Mouse (Mus musculus) MEL (cell line): ENCODE results near the gene Gm7075. TPM values are rescaled to one million over a fixed set of nuclear protein-coding genes. Genes with fewer than 3 reads are reported as not detected.

ENCODE experiments used
- DNase-seq: peaks from one replicate; pipeline ENCODE4 v3.0.0; 2011; ENCODE audit warnings: low read depth, low spot score
- H3K27ac ChIP-seq: 2 replicates; pipeline ENCODE4 v1.5.1; 2012; ENCODE audit warnings: low read depth, mild to moderate bottlenecking, control low read depth, low read length, moderate library complexity; ENCODE audit not compliant: control insufficient read depth
- H3K27me3 ChIP-seq, 2 experiments: fragments of 150-350 bp in 1 of 2; sonication (generic) in 1 of 2; 2 replicates each; pipeline ENCODE4 v1.6.1; 2012; ENCODE audit warnings: low read length in 2 of 2, mild to moderate bottlenecking in 2 of 2, improper control_type of control experiment in 1 of 2, moderate library complexity in 1 of 2; ENCODE audit not compliant: insufficient read depth in 2 of 2, control insufficient read depth in 1 of 2
- H3K36me3 ChIP-seq, 2 experiments: 2 replicates each; pipeline ENCODE4 v1.6.1; 2012 to 2014; ENCODE audit warnings: low read length in 2 of 2, improper control_type of control experiment in 1 of 2, inconsistent platforms in 1 of 2, mild to moderate bottlenecking in 1 of 2; ENCODE audit not compliant: insufficient read depth in 2 of 2, control insufficient read depth in 1 of 2
- H3K4me1 ChIP-seq, 2 experiments: fragments of 150-350 bp in 1 of 2; sonication (generic) in 1 of 2; 2 replicates each; pipeline ENCODE4 v1.6.1; 2012; ENCODE audit warnings: low read length in 2 of 2, improper control_type of control experiment in 1 of 2, mild to moderate bottlenecking in 1 of 2; ENCODE audit not compliant: insufficient read depth in 2 of 2, control insufficient read depth in 1 of 2
- H3K4me3 ChIP-seq, 2 experiments: fragments of 150-350 bp in 1 of 2; sonication (generic) in 1 of 2; 2 replicates each; pipeline ENCODE4 v1.5.1; 2012; ENCODE audit warnings: low read depth in 2 of 2, low read length in 2 of 2, mild to moderate bottlenecking in 2 of 2, moderate library complexity in 2 of 2, control low read depth in 1 of 2, improper control_type of control experiment in 1 of 2; ENCODE audit not compliant: control insufficient read depth in 1 of 2, insufficient read depth in 1 of 2
- H3K79me2 ChIP-seq: 2 replicates; pipeline ENCODE4 v1.6.1; 2012; ENCODE audit warnings: mild to moderate bottlenecking, low read length, moderate library complexity; ENCODE audit not compliant: control insufficient read depth, poor library complexity, insufficient read depth
- H3K9ac ChIP-seq: 2 replicates; pipeline ENCODE4 v1.6.1; 2012; ENCODE audit warnings: low read depth, mild to moderate bottlenecking, control low read depth, low read length, moderate library complexity; ENCODE audit not compliant: control insufficient read depth, poor library complexity, severe bottlenecking
- H3K9me3 ChIP-seq: fragments of 150-350 bp; sonication (generic); replicated peaks from 2 replicates; pipeline ENCODE4 v1.6.1; 2012; ENCODE audit warnings: mild to moderate bottlenecking, low read length, improper control_type of control experiment, moderate library complexity; ENCODE audit not compliant: insufficient read depth
- CHD1 ChIP-seq: IDR thresholded peaks from 2 replicates; pipeline ENCODE4 v1.6.1; 2012; ENCODE audit warnings: low read depth, mild to moderate bottlenecking, inconsistent platforms, low read length, improper control_type of control experiment
- CHD2 ChIP-seq: IDR thresholded peaks from 2 replicates; pipeline ENCODE4 v1.6.1; 2011; ENCODE audit warnings: low read length, improper control_type of control experiment
- CTCF ChIP-seq, 3 experiments: IDR thresholded peaks in 2 of 3; conservative IDR thresholded peaks in 1 of 3; 2 replicates each; pipeline ENCODE4 v1.5.1; 2011 to 2012; ENCODE audit warnings: low read length in 3 of 3, low read depth in 2 of 3, mild to moderate bottlenecking in 2 of 3, improper control_type of control experiment in 1 of 3, inconsistent platforms in 1 of 3, mixed read lengths in 1 of 3, moderate library complexity in 1 of 3; ENCODE audit not compliant: control insufficient read depth in 1 of 3, insufficient read depth in 1 of 3, poor library complexity in 1 of 3, severe bottlenecking in 1 of 3
- ELF1 ChIP-seq: IDR thresholded peaks from 2 replicates; pipeline ENCODE4 v1.6.1; 2014; ENCODE audit warnings: low read depth, mild to moderate bottlenecking, inconsistent platforms, low read length, improper control_type of control experiment, moderate library complexity
- EP300 ChIP-seq, 2 experiments: IDR thresholded peaks; 2 replicates each; pipeline ENCODE4 v1.6.1; 2011; ENCODE audit warnings: improper control_type of control experiment in 2 of 2, low read length in 2 of 2, low read depth in 1 of 2, mild to moderate bottlenecking in 1 of 2
- ETS1 ChIP-seq: IDR thresholded peaks from 2 replicates; pipeline ENCODE4 v1.6.1; 2012; ENCODE audit warnings: low read depth, mild to moderate bottlenecking, inconsistent platforms, low read length, improper control_type of control experiment, moderate library complexity
- GABPA ChIP-seq: IDR thresholded peaks from 2 replicates; pipeline ENCODE4 v1.6.1; 2012; ENCODE audit warnings: low read depth, mild to moderate bottlenecking, inconsistent platforms, low read length, improper control_type of control experiment, moderate library complexity
- GATA1 ChIP-seq: IDR thresholded peaks from 2 replicates; pipeline ENCODE4 v1.6.1; 2011; ENCODE audit warnings: low read depth, low read length, improper control_type of control experiment
- HCFC1 ChIP-seq: IDR thresholded peaks from 2 replicates; pipeline ENCODE4 v1.6.1; 2012; ENCODE audit warnings: low read depth, mild to moderate bottlenecking, inconsistent platforms, low read length, improper control_type of control experiment, moderate library complexity
- JUND ChIP-seq: IDR thresholded peaks from 2 replicates; pipeline ENCODE4 v1.6.1; 2011; ENCODE audit warnings: low read depth, mild to moderate bottlenecking, improper control_type of control experiment, low read length
- MAFK ChIP-seq: IDR thresholded peaks from 2 replicates; pipeline ENCODE4 v1.6.1; 2011; ENCODE audit warnings: low read depth, mild to moderate bottlenecking, low read length, improper control_type of control experiment, borderline replicate concordance
- MAX ChIP-seq: IDR thresholded peaks from 2 replicates; pipeline ENCODE4 v1.6.1; 2011; ENCODE audit warnings: low read length, improper control_type of control experiment
- MXI1 ChIP-seq: IDR thresholded peaks from 2 replicates; pipeline ENCODE4 v1.6.1; 2011; ENCODE audit warnings: mild to moderate bottlenecking, low read depth, low read length, improper control_type of control experiment
- MYC ChIP-seq: IDR thresholded peaks from 2 replicates; pipeline ENCODE4 v1.6.1; 2011; ENCODE audit warnings: low read depth, mild to moderate bottlenecking, low read length, improper control_type of control experiment, moderate library complexity
- NRF1 ChIP-seq: IDR thresholded peaks from 2 replicates; pipeline ENCODE4 v1.6.1; 2014; ENCODE audit warnings: low read depth, mild to moderate bottlenecking, inconsistent platforms, low read length, improper control_type of control experiment, moderate library complexity; ENCODE audit not compliant: poor library complexity, insufficient read depth, severe bottlenecking
- RAD21 ChIP-seq: IDR thresholded peaks from 2 replicates; pipeline ENCODE4 v1.6.1; 2011; ENCODE audit warnings: mild to moderate bottlenecking, low read depth, low read length, improper control_type of control experiment
- RCOR1 ChIP-seq: IDR thresholded peaks from 2 replicates; pipeline ENCODE4 v1.6.1; 2012; ENCODE audit warnings: low read depth, mild to moderate bottlenecking, inconsistent platforms, low read length, improper control_type of control experiment
- SIN3A ChIP-seq: IDR thresholded peaks from 2 replicates; pipeline ENCODE4 v1.6.1; 2012; ENCODE audit warnings: low read length, improper control_type of control experiment, inconsistent platforms
- SMC3 ChIP-seq: IDR thresholded peaks from 2 replicates; pipeline ENCODE4 v1.6.1; 2011; ENCODE audit warnings: low read depth, low read length, improper control_type of control experiment
- TBP ChIP-seq: IDR thresholded peaks from 2 replicates; pipeline ENCODE4 v1.8.0; 2011; ENCODE audit warnings: low read depth, low read length, improper control_type of control experiment
- TCF12 ChIP-seq: IDR thresholded peaks from 2 replicates; pipeline ENCODE4 v1.6.1; 2014; ENCODE audit warnings: low read depth, mild to moderate bottlenecking, inconsistent platforms, low read length, improper control_type of control experiment, moderate library complexity
- USF2 ChIP-seq, 2 experiments: IDR thresholded peaks; 2 replicates each; pipeline ENCODE4 v1.6.1; 2011 to 2012; ENCODE audit warnings: improper control_type of control experiment in 2 of 2, low read length in 2 of 2, borderline replicate concordance in 1 of 2, inconsistent platforms in 1 of 2, low read depth in 1 of 2, mild to moderate bottlenecking in 1 of 2; ENCODE audit not compliant: insufficient read depth in 1 of 2
- ZC3H11A ChIP-seq: IDR thresholded peaks from 2 replicates; pipeline ENCODE4 v1.6.1; 2012; ENCODE audit warnings: low read depth, mild to moderate bottlenecking, inconsistent platforms, low read length, improper control_type of control experiment
- ZKSCAN1 ChIP-seq: IDR thresholded peaks from 2 replicates; pipeline ENCODE4 v1.6.1; 2012; ENCODE audit warnings: low read depth, mild to moderate bottlenecking, inconsistent platforms, low read length, improper control_type of control experiment, moderate library complexity
- polyA plus RNA-seq, 2 experiments: library from polyadenylated mRNA; stranded (reverse) in 1 of 2; unstranded in 1 of 2; fragments of >175 nt in 1 of 2; fragments of >200 nt in 1 of 2; gene quantifications; 2 replicates each; pipeline versions ENCODE4 v1.2.1 to v1.2.4; 2012; ENCODE audit warnings: low replicate concordance in 2 of 2, low read depth in 1 of 2; ENCODE audit not compliant: insufficient read length in 2 of 2, insufficient read depth in 1 of 2, missing spikeins in 1 of 2
- total RNA-seq: library from RNA; depleted of rRNA; stranded (reverse); fragments of 300-350 nt; gene quantifications from 2 replicates; pipeline ENCODE4 v1.2.3, GENCODE M21; 2012

The Gm7075 gene
- total and polyA plus RNA-seq, 3 experiments, result not detected

GRCm38 (mm10) chr10:63422736-63422992, 1.1 kb upstream of the Gm7075 start:
- no peaks in the 10 kb centered on the region; a peak in 1 of 4 replicates for H3K4me1 ChIP-seq
- peak overlapping the region; percentile 33 to 39 for H3K4me3 ChIP-seq
- H3K9ac ChIP-seq, result peak overlapping the region; percentile 34
- no peaks in the 10 kb centered on the region for H3K36me3 ChIP-seq
- TF ChIP-seq EP300 (IDR thresholded peaks at IDR 0.05; ENCODE audit: low read depth in 1 of 2, low read length in 2 of 2), result no peak
- no peak for TF ChIP-seq GABPA
- peak; percentile 77 for TF ChIP-seq RAD21
- peak; percentile 73 for TF ChIP-seq ZC3H11A
- no peak for TF ChIP-seq MAX
- TF ChIP-seq CHD2, result no peak
- TF ChIP-seq CHD1, result no peak
- TF ChIP-seq GATA1, result no peak
- TF ChIP-seq SMC3, result peak; percentile 52
- TF ChIP-seq USF2 (IDR thresholded peaks at IDR 0.05; ENCODE audit: borderline replicate concordance in 1 of 2, insufficient read depth in 1 of 2, low read depth in 1 of 2, low read length in 2 of 2), result no peak
- no peak for TF ChIP-seq ETS1
- TF ChIP-seq TBP, result no peak
- peak in 2 of 3 experiments; percentile 49; a peak in 4 of 6 replicates for TF ChIP-seq CTCF (IDR thresholded peaks at IDR 0.05 in 2 of 3, conservative IDR thresholded peaks at IDR 0.05 in 1 of 3; ENCODE audit: control insufficient read depth in 1 of 3, insufficient read depth in 1 of 3, low read depth in 2 of 3, low read length in 3 of 3, poor library complexity in 1 of 3, severe bottlenecking in 1 of 3)
- TF ChIP-seq HCFC1, result no peak
- TF ChIP-seq SIN3A, result 0 out of 2 replicates have a peak, but pooled peaks have one; percentile 14
- H3K9me3 ChIP-seq, result no peaks in the 10 kb centered on the region
- no peaks in the 10 kb centered on the region for H3K79me2 ChIP-seq
- peak; percentile 77 for DNase-seq
- no peaks in the 10 kb centered on the region; a peak in 1 of 4 replicates for H3K27me3 ChIP-seq
- H3K27ac ChIP-seq, result no peak overlapping the region

- TF ChIP-seq MAFK, result no peak
- TF ChIP-seq ZKSCAN1, result no peak
- TF ChIP-seq MYC, result no peak
- no peak for TF ChIP-seq CHD1
- TF ChIP-seq ELF1, result no peak
- TF ChIP-seq JUND, result no peak
- no peak for TF ChIP-seq NRF1
- no peak for TF ChIP-seq CHD2
- no peak for TF ChIP-seq RCOR1
- TF ChIP-seq MAX, result no peak
- no peak for TF ChIP-seq TBP
- no peak for TF ChIP-seq MXI1
- no peak for TF ChIP-seq TCF12
- no peak overlapping the region for H3K9ac ChIP-seq
- peaks cover 0 to 11% of the 10 kb centered on the region in 2 experiments; a peak in 1 of 4 replicates for H3K4me1 ChIP-seq
- peaks cover 0 to 2% of the 10 kb centered on the region in 2 experiments; a peak in 1 of 4 replicates for H3K36me3 ChIP-seq
- no peak for DNase-seq
- no peaks in the 10 kb centered on the region for H3K9me3 ChIP-seq
- H3K79me2 ChIP-seq, result no peaks in the 10 kb centered on the region
- H3K27ac ChIP-seq, result no peak overlapping the region
- no peaks in the 10 kb centered on the region; a peak in 1 of 4 replicates for H3K27me3 ChIP-seq
- H3K4me3 ChIP-seq, result no peak overlapping the region
These were observed 4.5 kb downstream of the Gm7075 start for GRCm38 (mm10) chr10:63417061-63417460.
